Mouse (Mus musculus) thymus, adult 2 months (tissue): ENCODE data around the gene Smyd5.

Source experiments
- CTCF ChIP-seq: fragments of 200-500 bp; IDR thresholded peaks from 2 replicates; pipeline ENCODE4 v1.5.1; 2012; ENCODE audit warnings: mild to moderate bottlenecking, control low read depth, low read length, moderate library complexity, borderline replicate concordance; ENCODE audit not compliant: control insufficient read depth, poor library complexity, insufficient read depth; ENCODE audit errors: extremely low read depth
- POLR2A ChIP-seq: fragments of 200-500 bp; IDR thresholded peaks from 2 replicates; pipeline ENCODE4 v1.6.1; 2012; ENCODE audit warnings: mild to moderate bottlenecking, low read length, control low read depth, moderate library complexity; ENCODE audit not compliant: control insufficient read depth, poor library complexity, insufficient read depth; ENCODE audit errors: extremely low read depth

- TF ChIP-seq CTCF (no peak), POLR2A (no peak)
These were observed 57.9 kb downstream of the Smyd5 start for GRCm38 (mm10) chr6:85489717-85490116.
